Mouse (Mus musculus) megakaryocyte, embryonic 14.5 days (primary cell): ENCODE results near the gene Slc25a21. TPM values are rescaled to one million over a fixed set of nuclear protein-coding genes. Genes with fewer than 3 reads are reported as not detected.

Source experiments
- H3K27me3 ChIP-seq: replicated peaks from 2 replicates; pipeline ENCODE3; 2012; ENCODE audit warnings: inconsistent platforms
- H3K36me3 ChIP-seq: replicated peaks from 2 replicates; pipeline ENCODE3; 2012; ENCODE audit warnings: low read length, inconsistent platforms, mixed read lengths
- H3K4me1 ChIP-seq: 2 replicates; pipeline ENCODE4 v1.6.1; 2012; ENCODE audit warnings: inconsistent platforms
- H3K4me3 ChIP-seq: replicated peaks from 2 replicates; pipeline ENCODE3; 2012; ENCODE audit warnings: moderate library complexity, mild to moderate bottlenecking, inconsistent platforms
- H3K9me3 ChIP-seq: 2 replicates; pipeline ENCODE4 v1.6.1; 2012; ENCODE audit warnings: inconsistent platforms
- FLI1 ChIP-seq: IDR thresholded peaks from 2 replicates; pipeline ENCODE4 v1.6.1; 2012; ENCODE audit warnings: low read length, inconsistent platforms, mixed read lengths
- GATA1 ChIP-seq: IDR thresholded peaks from 3 replicates; pipeline ENCODE4 v1.6.1; 2012; ENCODE audit warnings: mixed read lengths, low read length, inconsistent platforms, borderline replicate concordance
- polyA plus RNA-seq: library from polyadenylated mRNA; stranded (reverse); fragments of >175 nt; gene quantifications from 2 replicates; pipeline ENCODE4 v1.2.3, GENCODE M21; 2012; ENCODE audit warnings: low replicate concordance; ENCODE audit not compliant: insufficient read depth

Gene Slc25a21
- polyA plus RNA-seq, 1 experiment, result 0.18 TPM

GRCm38 (mm10) chr12:56687640-56688481, 509.4 kb downstream of the Slc25a21 start:
- peaks cover 23% of the 10 kb centered on the region for H3K4me1 ChIP-seq
- peaks cover 47% of the 10 kb centered on the region for H3K9me3 ChIP-seq
- TF ChIP-seq FLI1 (no peak), GATA1 (no peak)
- H3K27me3 ChIP-seq, result peaks cover 70% of the 10 kb centered on the region
- H3K36me3 ChIP-seq, result no peaks in the 10 kb centered on the region
- no peak overlapping the region for H3K4me3 ChIP-seq

- TF ChIP-seq FLI1 (no peak), GATA1 (no peak)
- Histone ChIP-seq H3K27me3 (peaks cover 46% of the 10 kb centered on the region), H3K9me3 (peaks cover 18% of the 10 kb centered on the region)
Observed at GRCm38 (mm10) chr12:56681096-56681811, 516.0 kb downstream of the Slc25a21 start.

GRCm38 (mm10) chr12:56677620-56678019, 519.7 kb downstream of the Slc25a21 start:
- Histone ChIP-seq H3K4me3 (no peak overlapping the region), H3K36me3 (no peaks in the 10 kb centered on the region), H3K4me1 (peaks cover 8% of the 10 kb centered on the region), H3K27me3 (peaks cover 36% of the 10 kb centered on the region), H3K9me3 (peaks cover 18% of the 10 kb centered on the region)
- TF ChIP-seq GATA1 (no peak), FLI1 (no peak)

More at GRCm38 (mm10) chr12:56681096-56681811, 516.0 kb downstream of the Slc25a21 start:
- Histone ChIP-seq H3K4me1 (peaks cover 8% of the 10 kb centered on the region), H3K4me3 (no peak overlapping the region), H3K36me3 (no peaks in the 10 kb centered on the region)

GRCm38 (mm10) chr12:56674726-56675125, 522.5 kb downstream of the Slc25a21 start:
- Histone ChIP-seq H3K9me3 (peaks cover 10% of the 10 kb centered on the region), H3K4me3 (no peak overlapping the region), H3K27me3 (peaks cover 10% of the 10 kb centered on the region), H3K36me3 (no peaks in the 10 kb centered on the region), H3K4me1 (peaks cover 8% of the 10 kb centered on the region)
- no peak for TF ChIP-seq GATA1
- no peak for TF ChIP-seq FLI1

- no peaks in the 10 kb centered on the region for H3K4me1 ChIP-seq
- no peak overlapping the region for H3K4me3 ChIP-seq
- TF ChIP-seq GATA1 (no peak), FLI1 (no peak)
- no peaks in the 10 kb centered on the region for H3K27me3 ChIP-seq
- no peaks in the 10 kb centered on the region for H3K36me3 ChIP-seq
- H3K9me3 ChIP-seq, result no peaks in the 10 kb centered on the region
Observed at GRCm38 (mm10) chr12:56670795-56671194, 526.5 kb downstream of the Slc25a21 start.

GRCm38 (mm10) chr12:56669451-56670122, 527.7 kb downstream of the Slc25a21 start:
- Histone ChIP-seq H3K27me3 (no peaks in the 10 kb centered on the region), H3K36me3 (no peaks in the 10 kb centered on the region), H3K4me3 (no peak overlapping the region), H3K4me1 (no peaks in the 10 kb centered on the region), H3K9me3 (no peaks in the 10 kb centered on the region)
- TF ChIP-seq GATA1, result no peak
- TF ChIP-seq FLI1, result no peak

Other genes starting within 250 kb of the Slc25a21 start
- 2.5 and 3.3 TPM in 2 replicates for gene Prps1l3, start 32.9 kb upstream of the Slc25a21 start, polyA plus RNA-seq
- 0.74 TPM in 1 of 2 replicates, not detected in the other for gene Mipol1, start 33.0 kb upstream of the Slc25a21 start, polyA plus RNA-seq